Mouse (Mus musculus) T-helper 17 cell (primary cell): Measurements from ENCODE around the gene Hsbp1.

ENCODE experiments used
- in situ Hi-C, 2 experiments: fragments of 300-600 bp; cut with MboI, MseI; formaldehyde crosslinking; loops; 1 replicate in 1 of 2; 2 replicates in 1 of 2; pipeline ENCODE4 v1.15.1; 2025; ENCODE audit warnings: high pct_unique_total_duplicates in 2 of 2

The Hsbp1 gene

DNA sequence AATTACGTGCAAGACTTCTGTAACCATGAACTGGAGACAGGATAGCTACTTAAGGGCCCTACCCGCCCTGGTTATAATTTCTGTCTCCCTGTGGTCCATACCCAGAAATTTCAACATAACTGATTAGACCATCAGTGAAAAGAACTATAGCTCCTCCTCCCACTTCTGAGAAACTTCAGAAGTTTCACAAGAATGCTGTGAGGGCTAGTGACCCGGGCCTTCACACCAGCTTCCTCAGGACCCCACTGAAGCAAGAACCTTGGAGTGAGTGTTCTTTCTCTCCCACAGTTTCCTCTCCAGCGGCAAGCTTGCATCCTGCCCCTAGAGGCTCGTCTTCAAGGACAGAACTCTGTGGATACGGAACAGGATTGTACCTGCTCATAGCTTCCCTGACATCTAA lies 41.6 kb downstream of the Hsbp1 start:
- in situ Hi-C loops: no loop called here

DNA sequence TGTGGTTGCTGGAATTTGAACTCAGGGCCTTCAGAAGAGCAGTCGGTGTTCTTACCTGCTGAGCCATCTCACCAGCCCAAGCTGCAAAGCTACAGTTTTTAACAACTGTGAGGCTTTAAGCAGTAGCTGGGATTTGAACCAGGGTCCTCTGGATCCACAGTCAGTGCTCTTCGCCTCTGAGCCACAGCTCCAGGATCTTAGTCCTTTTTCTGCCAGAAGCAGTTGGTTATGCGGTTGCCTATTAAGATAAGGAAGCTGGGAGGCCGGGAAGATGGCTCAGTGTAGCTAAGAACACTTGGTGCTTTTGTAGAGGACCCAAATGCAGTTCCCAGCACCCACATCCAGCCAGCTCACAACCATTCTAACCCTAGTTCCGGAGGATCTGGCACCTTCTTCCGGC lies 42.7 kb downstream of the Hsbp1 start:
- in situ Hi-C loops: no loop called here

DNA sequence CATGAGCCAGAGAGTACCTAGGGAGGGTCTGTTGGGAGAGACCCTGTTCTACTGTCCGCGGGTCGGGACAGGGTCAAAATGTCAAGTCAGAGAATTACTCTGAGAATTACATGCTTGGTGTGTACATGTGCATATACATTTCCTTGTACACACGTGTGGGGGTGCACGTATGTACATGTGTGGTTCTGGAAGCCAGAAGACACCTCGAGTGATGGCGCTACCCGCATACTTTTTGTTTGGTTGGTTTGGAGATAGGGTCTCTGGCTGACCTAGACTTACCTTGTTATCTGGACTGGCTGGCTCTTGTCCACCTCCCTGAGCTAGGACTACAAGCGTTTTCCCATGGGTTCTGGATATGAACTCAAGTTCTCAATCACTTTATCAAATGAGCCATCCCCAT lies 49.8 kb downstream of the Hsbp1 start:
- in situ Hi-C loops: no loop called here

DNA sequence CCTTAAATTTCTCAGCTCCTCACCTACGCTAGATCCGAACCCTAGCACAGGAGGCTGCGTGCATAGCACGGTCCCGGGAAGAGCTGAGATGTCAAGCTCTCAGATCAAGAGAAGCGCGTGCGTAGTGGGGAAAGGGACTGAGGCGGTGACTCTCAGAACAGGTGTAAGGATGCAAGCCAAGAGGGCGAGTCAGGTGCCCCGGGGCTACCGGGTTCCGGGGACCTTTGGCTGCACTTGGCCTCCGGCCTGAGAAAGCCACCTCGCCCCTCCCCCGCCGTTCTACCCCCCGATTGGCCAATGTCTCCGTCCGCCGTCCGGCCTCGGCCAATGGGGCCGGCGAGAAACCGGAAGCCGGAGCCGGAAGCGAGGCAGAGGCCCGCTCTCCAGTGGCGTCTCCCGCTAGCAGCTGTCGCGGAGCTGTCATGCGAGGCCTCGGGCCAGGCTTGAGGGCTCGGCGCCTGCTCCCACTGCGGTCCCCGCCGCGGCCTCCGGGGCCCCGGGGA lies 50.3 kb downstream of the Hsbp1 start, which contains the start of gene Mlycd:
TSS of gene Mlycd (plus strand) at position 355 of the 503 bp plus-strand sequence.
- in situ Hi-C loops: no loop called here

DNA sequence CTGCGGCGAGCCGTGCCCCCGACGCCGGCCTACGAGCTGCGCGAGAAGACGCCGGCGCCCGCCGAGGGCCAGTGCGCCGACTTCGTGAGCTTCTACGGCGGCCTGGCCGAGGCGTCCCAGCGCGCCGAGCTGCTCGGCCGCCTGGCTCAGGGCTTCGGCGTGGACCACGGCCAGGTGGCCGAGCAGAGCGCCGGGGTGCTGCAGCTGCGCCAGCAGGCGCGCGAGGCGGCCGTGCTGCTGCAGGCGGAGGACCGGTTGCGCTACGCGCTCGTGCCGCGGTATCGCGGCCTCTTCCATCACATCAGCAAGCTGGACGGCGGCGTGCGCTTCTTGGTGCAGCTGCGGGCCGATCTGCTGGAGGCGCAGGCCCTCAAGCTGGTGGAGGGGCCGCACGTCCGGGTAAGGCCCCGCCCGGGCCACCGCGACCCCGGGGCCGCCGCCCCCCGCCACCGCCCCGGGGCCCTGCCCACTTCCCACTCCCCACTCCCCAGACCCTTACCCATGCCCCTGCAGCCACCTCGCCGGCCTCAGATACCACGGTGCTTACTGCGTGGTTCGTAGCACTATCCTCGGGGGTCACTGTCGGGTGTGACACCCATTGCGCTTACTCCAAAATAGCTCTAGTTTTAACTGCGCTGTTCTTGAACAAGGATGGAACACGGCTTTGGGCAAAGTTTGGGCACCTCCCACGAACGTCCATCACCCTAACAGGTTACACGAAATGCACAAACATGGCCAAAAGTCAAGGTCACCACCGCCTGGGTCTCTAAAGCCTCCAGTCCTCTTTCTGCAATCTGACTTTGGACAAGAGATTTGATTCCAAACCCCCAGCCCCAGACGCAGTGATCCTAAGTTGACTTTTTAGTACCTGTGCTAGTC lies 51.0 kb downstream of the Hsbp1 start:
- in situ Hi-C loops: no loop called here
